Mouse (Mus musculus) neural tube, embryonic 12.5 days (tissue): Measurements from ENCODE around the gene Trub2. TPM values are rescaled to one million over a fixed set of nuclear protein-coding genes. Genes with fewer than 3 reads are reported as not detected.
"Not testable (repeated sequence)": the region's sequence is repeated elsewhere in the genome, so short reads cannot be mapped to it uniquely, and the experiment has no call there.

ENCODE experiments used
- ATAC-seq: fragments of 200-750 bp; cut with Nextera tagmentation; 2 replicates; pipeline ENCODE4 v1.8.0; 2017; ENCODE audit warnings: low read depth, mild to moderate bottlenecking, moderate TSS enrichment, moderate library complexity; ENCODE audit not compliant: low FRiP score
- H3K27ac ChIP-seq: fragments of 300-500 bp; sonication (generic); 2 replicates; pipeline ENCODE4 v1.5.1; 2016
- H3K27me3 ChIP-seq: fragments of 300-500 bp; sonication (generic); replicated peaks from 2 replicates; pipeline ENCODE4 v1.6.1; 2016; ENCODE audit warnings: mild to moderate bottlenecking
- H3K36me3 ChIP-seq: fragments of 300-500 bp; sonication (generic); 2 replicates; pipeline ENCODE4 v1.6.1; 2016; ENCODE audit warnings: mild to moderate bottlenecking
- H3K4me1 ChIP-seq: fragments of 300-500 bp; sonication (generic); 2 replicates; pipeline ENCODE4 v1.6.1; 2016
- H3K4me2 ChIP-seq: fragments of 300-500 bp; sonication (generic); replicated peaks from 2 replicates; pipeline ENCODE4 v1.6.1; 2016; ENCODE audit warnings: mild to moderate bottlenecking
- H3K4me3 ChIP-seq: fragments of 300-500 bp; sonication (generic); 2 replicates; pipeline ENCODE4 v1.5.1; 2016
- H3K9ac ChIP-seq: fragments of 300-500 bp; sonication (generic); 2 replicates; pipeline ENCODE4 v1.6.1; 2016; ENCODE audit warnings: mild to moderate bottlenecking
- H3K9me3 ChIP-seq: fragments of 300-500 bp; sonication (generic); 2 replicates; pipeline ENCODE4 v1.6.1; 2016; ENCODE audit warnings: mild to moderate bottlenecking
- WGBS: fragments of 180-500 bp; shearing (Covaris S2); methylation state at CpG from one replicate; pipeline ENCODE4 v1.1.7; 2016; 5-methylcytosine and 5-hydroxymethylcytosine counted together
- polyA plus RNA-seq: library from polyadenylated mRNA; unstranded; fragments of >200 nt; fragmentation: Nextera tagmentation; extraction: Ambion mirVana; gene quantifications from 2 replicates; pipeline ENCODE4 v1.2.1, GENCODE M21; 2016

The Trub2 gene
- polyA plus RNA-seq, 1 experiment from 2014 or later = 44.4 TPM

GRCm38 (mm10) chr2:29815678-29816371, 27.5 kb upstream of the Trub2 start:
- H3K27ac ChIP-seq = no peak overlapping the region
- ATAC-seq = no peak
- H3K4me3 ChIP-seq = no peak overlapping the region
- H3K36me3 ChIP-seq = peaks cover 55% of the 10 kb centered on the region
- H3K4me2 ChIP-seq = no peak overlapping the region
- H3K4me1 ChIP-seq = peaks cover 24% of the 10 kb centered on the region
- no peaks in the 10 kb centered on the region for H3K27me3 ChIP-seq
- 0 out of 2 replicates have a peak overlapping the region, but pooled peaks have one; percentile 13 for H3K9ac ChIP-seq
- no peaks in the 10 kb centered on the region for H3K9me3 ChIP-seq
- WGBS = 85% methylated on average over 11 of the region's 11 CpGs

- H3K4me2 ChIP-seq = peak overlapping the region; percentile 82
- no peaks in the 10 kb centered on the region for H3K27me3 ChIP-seq
- H3K4me3 ChIP-seq = peak overlapping the region; percentile 81
- H3K36me3 ChIP-seq = peaks cover 42% of the 10 kb centered on the region
- H3K9ac ChIP-seq = peak overlapping the region; percentile 88
- H3K27ac ChIP-seq = 0 out of 2 replicates have a peak overlapping the region, but pooled peaks have one; percentile 81
- peaks cover 12% of the 10 kb centered on the region for H3K4me1 ChIP-seq
- peak; percentile 42; the same call in 1 of the 2 replicates for ATAC-seq
- WGBS = 24% methylated on average over 6 of the region's 6 CpGs
- H3K9me3 ChIP-seq = no peaks in the 10 kb centered on the region
These were observed 15.1 kb upstream of the Trub2 start for GRCm38 (mm10) chr2:29803400-29803831.

- peak; percentile 78 for ATAC-seq
- H3K4me2 ChIP-seq = peak overlapping the region; percentile 82
- under 1% methylated on average over 39 of the region's 39 CpGs for WGBS
- peak overlapping the region; percentile 81 for H3K27ac ChIP-seq
- H3K27me3 ChIP-seq = no peaks in the 10 kb centered on the region
- H3K9me3 ChIP-seq = no peaks in the 10 kb centered on the region
- H3K9ac ChIP-seq = peak overlapping the region; percentile 88
- H3K4me1 ChIP-seq = peaks cover 12% of the 10 kb centered on the region
- H3K4me3 ChIP-seq = peak overlapping the region; percentile 81
- H3K36me3 ChIP-seq = peaks cover 36% of the 10 kb centered on the region
These were observed 14.5 kb upstream of the Trub2 start for GRCm38 (mm10) chr2:29802827-29803201.

- 6% methylated on average over 28 of the region's 28 CpGs for WGBS
- H3K9ac ChIP-seq = peak within 1 kb of the TSS; percentile 88
- H3K4me1 ChIP-seq = peaks cover 12% of the 10 kb centered on the region
- H3K27ac ChIP-seq = peak within 1 kb of the TSS; percentile 81
- peak; percentile 98 for ATAC-seq
- H3K36me3 ChIP-seq = peaks cover 33% of the 10 kb centered on the region
- peak within 1 kb of the TSS; percentile 82 for H3K4me2 ChIP-seq
- H3K4me3 ChIP-seq = peak within 1 kb of the TSS; percentile 81
- no peaks in the 10 kb centered on the region for H3K27me3 ChIP-seq
- no peaks in the 10 kb centered on the region for H3K9me3 ChIP-seq
These were observed 13.9 kb upstream of the Trub2 start, which contains the start of gene Slc27a4 for GRCm38 (mm10) chr2:29802075-29802826. Gene Slc27a4 (plus strand): TSS chr2:29802634.

- 98% methylated on average over 2 of the region's 2 CpGs for WGBS
- no peak for ATAC-seq
These were observed 4.6 kb upstream of the Trub2 start for GRCm38 (mm10) chr2:29792772-29793487.

GRCm38 (mm10) chr2:29787104-29787917, 991 bp downstream of the Trub2 start, which contains the start of gene Coq4:
Gene Coq4 (plus strand): TSS chr2:29787493.
- peak within 1 kb of the TSS; percentile 78 for H3K4me2 ChIP-seq
- no peaks in the 10 kb centered on the region for H3K9me3 ChIP-seq
- no peak within 1 kb of the TSS for H3K27ac ChIP-seq
- no peaks in the 10 kb centered on the region for H3K27me3 ChIP-seq
- H3K9ac ChIP-seq = peak within 1 kb of the TSS; percentile 71
- WGBS = 1% methylated on average over 31 of the region's 31 CpGs
- H3K36me3 ChIP-seq = peaks cover 59% of the 10 kb centered on the region
- peaks cover 15% of the 10 kb centered on the region for H3K4me1 ChIP-seq
- peak; percentile 90 for ATAC-seq
- peak within 1 kb of the TSS; percentile 60 for H3K4me3 ChIP-seq

More at GRCm38 (mm10) chr2:29792772-29793487, 4.6 kb upstream of the Trub2 start:
- Histone ChIP-seq H3K4me3 (no peak overlapping the region), H3K9me3 (no peaks in the 10 kb centered on the region), H3K27ac (no peak overlapping the region), H3K4me2 (no peak overlapping the region), H3K9ac (no peak overlapping the region), H3K4me1 (peaks cover 10% of the 10 kb centered on the region; the same call in 1 of the 2 replicates), H3K36me3 (peaks cover 53% of the 10 kb centered on the region), H3K27me3 (no peaks in the 10 kb centered on the region)

DNA sequence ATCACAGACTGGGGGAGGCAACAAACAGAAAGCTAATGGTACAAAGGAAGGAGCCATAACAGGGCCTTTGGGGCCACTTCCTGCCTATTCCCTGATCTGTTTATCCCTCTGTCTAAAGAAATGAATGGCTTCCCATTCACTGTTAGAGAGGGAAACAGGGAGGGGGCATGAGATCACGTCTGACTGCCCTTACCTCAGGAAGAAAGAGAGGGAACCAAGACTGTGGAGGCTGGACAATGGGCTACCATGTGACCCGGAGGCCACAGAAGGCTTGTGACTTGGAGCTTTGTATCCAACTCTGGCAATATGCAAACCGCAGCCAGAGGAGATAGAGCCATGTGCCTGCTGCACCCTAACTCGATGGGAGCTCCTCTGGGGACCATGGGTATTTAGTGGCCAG, 4.0 kb downstream of the Trub2 start:
- no peak overlapping the region for H3K9ac ChIP-seq
- H3K27me3 ChIP-seq = no peaks in the 10 kb centered on the region
- H3K27ac ChIP-seq = no peak overlapping the region
- H3K4me2 ChIP-seq = no peak overlapping the region
- ATAC-seq = no peak
- 59% methylated on average over 4 of the region's 4 CpGs for WGBS
- peaks cover 15% of the 10 kb centered on the region for H3K4me1 ChIP-seq
- H3K4me3 ChIP-seq = no peak overlapping the region
- H3K36me3 ChIP-seq = peaks cover 66% of the 10 kb centered on the region
- H3K9me3 ChIP-seq = no peaks in the 10 kb centered on the region

GRCm38 (mm10) chr2:29781256-29781655, 7.0 kb downstream of the Trub2 start:
- not testable (repeated sequence) for H3K4me3 ChIP-seq, H3K9me3 ChIP-seq, H3K4me2 ChIP-seq, H3K27me3 ChIP-seq, ATAC-seq, H3K4me1 ChIP-seq, H3K27ac ChIP-seq, H3K9ac ChIP-seq
- peaks cover 93% of the 10 kb centered on the region for H3K36me3 ChIP-seq
- 96% methylated on average over 2 of the region's 2 CpGs for WGBS

DNA sequence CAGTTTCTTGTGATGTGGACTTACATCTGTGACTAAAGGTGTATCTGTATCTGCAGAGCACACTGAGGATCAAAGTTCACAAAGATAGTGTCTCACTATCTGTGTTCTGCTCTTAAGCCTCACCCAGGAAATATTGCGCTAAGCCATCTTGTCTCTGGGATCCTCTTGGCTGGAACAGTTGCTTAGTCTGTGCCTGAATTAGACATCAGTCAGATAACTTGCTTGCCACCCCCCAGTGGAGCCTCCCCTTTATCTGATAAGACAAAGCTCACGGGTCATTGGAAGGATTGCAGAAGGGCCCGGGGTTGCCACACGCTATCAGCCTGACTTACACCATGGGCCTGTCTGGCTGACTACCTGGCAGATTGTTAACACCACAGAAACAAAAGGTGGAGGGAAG, 15.0 kb downstream of the Trub2 start:
- no peaks in the 10 kb centered on the region for H3K9me3 ChIP-seq
- WGBS = 97% methylated on average over 4 of the region's 4 CpGs
- peaks cover 39% of the 10 kb centered on the region for H3K36me3 ChIP-seq
- no peak overlapping the region for H3K4me2 ChIP-seq
- no peak overlapping the region for H3K4me3 ChIP-seq
- H3K4me1 ChIP-seq = no peaks in the 10 kb centered on the region
- no peak overlapping the region for H3K27ac ChIP-seq
- no peak overlapping the region for H3K9ac ChIP-seq
- ATAC-seq = no peak
- H3K27me3 ChIP-seq = no peaks in the 10 kb centered on the region

GRCm38 (mm10) chr2:29771611-29772461, 16.5 kb downstream of the Trub2 start:
- ATAC-seq = no peak
- H3K9me3 ChIP-seq = no peaks in the 10 kb centered on the region
- H3K36me3 ChIP-seq = peaks cover 24% of the 10 kb centered on the region
- 88% methylated on average over 8 of the region's 8 CpGs for WGBS
- no peaks in the 10 kb centered on the region for H3K27me3 ChIP-seq
- no peaks in the 10 kb centered on the region for H3K4me1 ChIP-seq
- no peak overlapping the region for H3K27ac ChIP-seq
- no peak overlapping the region for H3K4me3 ChIP-seq
- H3K9ac ChIP-seq = no peak overlapping the region
- no peak overlapping the region for H3K4me2 ChIP-seq

- Histone ChIP-seq H3K4me3 (no peak overlapping the region), H3K9me3 (no peaks in the 10 kb centered on the region), H3K36me3 (peaks cover 12% of the 10 kb centered on the region), H3K9ac (no peak overlapping the region), H3K27ac (no peak overlapping the region), H3K4me1 (no peaks in the 10 kb centered on the region), H3K27me3 (no peaks in the 10 kb centered on the region), H3K4me2 (no peak overlapping the region)
- ATAC-seq = no peak
These were observed 18.1 kb downstream of the Trub2 start for GRCm38 (mm10) chr2:29770162-29770561.
